Mouse (Mus musculus) bone marrow macrophage, adult 2 months (primary cell): ENCODE results near the gene Lonp1.
"Not testable (repeated sequence)": the region's sequence is repeated elsewhere in the genome, so short reads cannot be mapped to it uniquely, and the experiment has no call there.

Source experiments
- CTCF ChIP-seq: IDR thresholded peaks from 2 replicates; pipeline ENCODE4 v1.5.1; 2012; ENCODE audit warnings: low read depth, mild to moderate bottlenecking, low read length, moderate library complexity
- POLR2A ChIP-seq: IDR thresholded peaks from 2 replicates; pipeline ENCODE4 v1.6.1; 2012; ENCODE audit warnings: mild to moderate bottlenecking, low read depth, low read length, borderline replicate concordance

GRCm38 (mm10) chr17:56613893-56614292, 12.8 kb downstream of the Lonp1 start:
- not testable (repeated sequence) for TF ChIP-seq POLR2A, CTCF
